Mouse (Mus musculus): ENCODE results near the gene Anks1. TPM values are rescaled to one million over a fixed set of nuclear protein-coding genes. Genes with fewer than 3 reads are reported as not detected.
A peak's percentile ranks its signal among the peaks of the same experiment; 100 is the strongest.

The Anks1 gene
- total RNA-seq, 2 experiments from 2014 or later = 54.2 to 59.2 TPM

DNA sequence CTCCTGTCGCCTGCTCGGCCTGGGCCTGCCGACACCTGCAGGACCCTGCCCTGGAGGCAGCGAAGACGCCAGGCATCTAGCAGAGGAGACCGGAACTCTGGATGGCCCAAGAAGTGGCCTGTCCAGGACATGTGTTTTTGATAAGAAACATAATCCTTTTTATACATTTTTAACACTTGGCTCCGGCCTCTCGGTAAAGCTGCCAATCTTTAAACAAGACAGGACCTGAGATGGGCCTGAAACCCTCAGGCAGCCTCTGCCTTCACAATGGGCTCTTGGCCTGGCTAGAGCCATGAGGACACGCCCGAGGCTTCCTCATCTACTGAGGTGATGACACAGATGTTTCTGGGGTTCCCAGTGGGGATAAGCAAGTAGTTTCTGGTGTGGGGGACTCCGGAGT lies 151.6 kb downstream of the Anks1 start:
- no peak for DNase-seq

GRCm38 (mm10) chr17:28061472-28061871 lies 152.4 kb downstream of the Anks1 start:
- DNase-seq = peak; percentile 51

DNA sequence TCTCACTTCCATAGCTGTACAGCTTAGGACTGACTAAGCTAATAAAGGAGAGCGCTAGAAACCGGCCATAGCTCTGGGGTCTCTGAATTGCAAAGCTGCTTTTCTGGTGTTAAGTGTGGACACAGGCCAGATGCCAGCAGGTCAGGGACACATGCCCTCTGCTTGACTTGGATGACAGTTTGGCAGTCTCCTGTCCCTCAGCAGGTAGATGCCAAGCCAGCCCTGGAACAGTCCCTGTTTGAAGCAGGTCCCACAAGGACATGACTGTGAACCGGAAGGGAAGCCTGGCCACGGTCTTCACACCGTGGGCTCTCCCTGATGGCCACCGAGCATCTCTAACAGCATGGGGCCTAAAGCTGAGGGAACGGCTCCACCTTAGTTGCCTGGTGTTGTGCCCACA lies 153.6 kb downstream of the Anks1 start:
- no peak for DNase-seq

DNA sequence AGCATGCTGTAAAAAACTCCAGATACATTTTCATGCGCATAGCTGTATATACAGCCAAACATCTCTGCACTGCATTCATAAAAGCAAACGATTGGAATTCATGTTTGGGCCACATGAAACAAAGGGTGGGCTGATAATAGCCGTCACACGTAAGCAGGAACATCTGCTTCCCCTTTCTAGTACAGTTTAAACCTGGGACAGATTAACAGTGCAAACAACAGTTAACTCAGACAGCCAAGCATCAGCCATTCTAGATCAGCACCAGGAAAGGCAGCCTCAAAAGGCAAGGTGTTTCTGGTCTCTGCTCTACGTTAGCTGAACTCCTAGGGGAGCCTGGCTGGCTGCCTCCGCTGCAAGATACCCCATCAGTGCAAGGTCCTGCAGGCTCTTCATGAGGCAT lies 154.1 kb downstream of the Anks1 start:
- DNase-seq = no peak

GRCm38 (mm10) chr17:28067303-28067702 lies 158.2 kb downstream of the Anks1 start:
- DNase-seq = no peak

- no peak for DNase-seq
These were observed 160.3 kb downstream of the Anks1 start for GRCm38 (mm10) chr17:28069446-28069845.

GRCm38 (mm10) chr17:28070256-28070655 lies 161.2 kb downstream of the Anks1 start:
- no peak for DNase-seq

- no peak for DNase-seq
These were observed 163.6 kb downstream of the Anks1 start for GRCm38 (mm10) chr17:28072730-28073129.

DNA sequence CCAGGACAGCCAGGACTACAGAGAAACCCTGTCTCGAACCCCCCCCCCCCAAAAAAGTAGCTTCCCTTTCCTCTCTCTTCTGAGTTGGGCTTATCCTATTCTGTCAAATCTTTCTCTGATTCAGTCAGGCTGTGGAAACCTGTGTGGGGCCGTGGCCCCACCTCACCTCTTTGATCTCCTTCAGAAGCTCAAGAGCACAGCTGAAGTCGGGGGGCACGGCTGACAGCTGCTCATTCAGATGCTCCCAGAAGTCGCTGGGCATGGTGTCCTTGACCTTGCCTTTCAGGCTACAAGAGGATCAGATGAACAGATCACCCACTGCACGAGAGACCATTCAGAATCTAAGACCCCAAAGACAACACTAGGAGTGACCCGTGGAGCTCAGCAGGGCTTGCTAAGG lies 165.4 kb downstream of the Anks1 start:
- DNase-seq = no peak

- no peak for DNase-seq
These were observed 168.9 kb downstream of the Anks1 start for GRCm38 (mm10) chr17:28078028-28078427.

GRCm38 (mm10) chr17:28079618-28080017 lies 170.5 kb downstream of the Anks1 start:
- DNase-seq = peak; percentile 89

- peak; percentile 60 for DNase-seq
These were observed 171.1 kb downstream of the Anks1 start, which contains the start of gene Tcp11 for GRCm38 (mm10) chr17:28080045-28080816. TSS of gene Tcp11 (minus strand) at chr17:28080639.

GRCm38 (mm10) chr17:28080817-28081165 lies 171.7 kb downstream of the Anks1 start:
- no peak for DNase-seq

- peak; percentile 62 for DNase-seq
These were observed 172.3 kb downstream of the Anks1 start for GRCm38 (mm10) chr17:28081385-28081784.

DNA sequence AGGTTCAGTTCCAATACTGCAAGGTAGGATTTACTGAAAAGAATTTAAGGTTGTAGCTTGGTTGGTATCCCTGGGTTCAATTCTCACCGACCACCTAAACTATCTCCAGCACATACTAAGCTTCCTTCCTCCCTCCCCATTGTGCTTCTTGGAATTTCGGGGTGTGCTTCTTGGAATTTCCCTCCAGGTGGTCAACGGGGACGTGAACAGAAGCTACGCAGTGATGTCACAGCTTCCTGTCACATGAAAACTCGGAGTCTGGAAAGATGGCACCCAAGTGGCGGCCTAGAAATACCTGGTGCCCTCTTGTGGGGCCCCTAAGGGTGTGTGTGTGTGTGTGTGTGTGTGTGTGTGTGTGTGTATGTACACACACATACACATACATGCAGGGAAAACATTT lies 172.8 kb downstream of the Anks1 start:
- DNase-seq = no peak

GRCm38 (mm10) chr17:28082863-28083262 lies 173.8 kb downstream of the Anks1 start:
- DNase-seq = no peak

GRCm38 (mm10) chr17:28084395-28084905 lies 175.3 kb downstream of the Anks1 start:
- no peak for DNase-seq

DNA sequence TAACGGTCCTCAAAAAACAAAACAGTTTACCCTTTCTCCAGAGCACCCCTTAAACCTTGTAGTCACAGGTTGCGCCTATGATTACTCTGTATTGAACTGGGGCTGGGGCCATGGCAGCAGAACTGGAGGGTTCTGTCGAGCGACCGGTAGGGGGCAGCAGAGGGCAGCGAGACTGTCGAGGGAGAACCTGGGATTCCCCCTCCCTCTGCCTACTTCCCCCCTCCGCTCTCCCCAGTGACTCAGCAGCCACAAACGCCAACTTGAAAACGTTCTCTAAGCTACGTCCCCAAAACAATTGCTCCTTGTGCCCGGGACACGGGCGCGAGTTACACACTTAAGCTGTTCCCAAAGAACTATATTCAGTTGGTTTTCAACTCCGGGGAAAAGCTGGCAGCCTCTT lies 175.9 kb downstream of the Anks1 start:
- DNase-seq = peak; percentile 95

- DNase-seq = no peak
These were observed 178.3 kb downstream of the Anks1 start for GRCm38 (mm10) chr17:28087430-28087829.

- no peak for DNase-seq
These were observed 179.6 kb downstream of the Anks1 start for GRCm38 (mm10) chr17:28088718-28089117.

DNA sequence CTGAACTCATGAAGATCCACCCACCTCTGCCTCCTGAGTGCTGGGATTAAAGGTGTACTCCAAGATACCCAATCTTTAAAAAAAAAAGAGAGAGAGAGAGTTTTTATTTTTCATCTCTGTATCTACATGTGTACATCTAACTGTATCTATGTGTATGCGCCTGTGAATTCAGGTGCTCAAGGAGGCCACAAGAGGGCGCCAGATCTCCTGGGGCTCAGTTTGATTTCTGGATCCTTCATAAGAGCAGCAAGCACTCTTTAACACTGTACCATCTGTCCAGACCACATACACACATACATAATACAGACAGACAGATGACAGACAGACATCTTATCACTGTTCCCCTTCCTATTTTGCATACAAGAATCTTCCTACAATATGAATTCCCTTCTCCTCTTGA lies 183.2 kb downstream of the Anks1 start:
- DNase-seq = no peak

GRCm38 (mm10) chr17:28093837-28094236 lies 184.7 kb downstream of the Anks1 start:
- DNase-seq = no peak

DNA sequence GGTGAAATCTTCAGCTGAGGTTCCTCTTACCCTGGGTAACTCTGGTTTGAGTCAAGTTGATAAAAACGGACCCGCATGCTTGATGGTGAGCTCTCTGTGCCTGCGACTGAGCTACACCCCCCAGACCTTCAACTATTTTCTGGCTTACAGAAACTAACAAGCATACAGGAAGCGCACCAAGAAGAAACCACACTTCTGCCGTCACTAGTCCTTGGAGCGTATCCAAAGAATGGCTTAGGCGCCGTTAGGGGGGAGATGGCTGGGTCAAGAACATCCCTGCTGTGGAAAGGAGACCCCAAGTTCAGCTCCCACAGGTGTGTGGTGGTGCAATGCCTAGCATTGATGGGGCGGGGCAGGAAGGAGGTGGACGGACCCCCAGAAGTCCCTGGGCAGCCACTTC lies 187.3 kb downstream of the Anks1 start:
- DNase-seq = no peak

DNA sequence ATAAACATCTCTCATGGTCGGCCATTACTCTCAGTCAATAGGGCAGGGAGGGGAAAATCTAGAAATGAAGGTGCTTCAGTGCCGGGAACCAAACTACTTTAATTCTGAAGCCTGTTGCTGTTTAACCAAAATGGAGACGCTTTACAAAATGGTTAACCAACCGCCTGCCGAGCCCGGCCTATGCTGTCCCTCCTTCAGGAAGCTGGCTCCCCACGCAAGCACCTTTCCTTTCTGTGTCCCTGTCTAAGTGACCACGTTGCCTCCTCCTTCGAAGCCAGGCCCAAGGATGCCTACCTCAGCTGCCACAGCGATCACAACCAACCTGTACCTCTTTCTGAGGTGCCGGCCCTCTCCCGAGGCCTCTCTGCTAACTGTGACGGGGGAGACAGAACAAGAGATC lies 188.2 kb downstream of the Anks1 start:
- DNase-seq = no peak

- no peak for DNase-seq
These were observed 190.0 kb downstream of the Anks1 start for GRCm38 (mm10) chr17:28099086-28099485.

All from heart, postnatal 4 days (tissue).